Mouse (Mus musculus): Measurements from ENCODE around the gene Ovch2.

GRCm38 (mm10) chr7:107744454-107744853 lies 56.6 kb downstream of the Ovch2 start:
- TF ChIP-seq CTCF (IDR thresholded peaks at IDR 0.05; ENCODE audit: insufficient read depth, low read length) (no peak), POLR2A (IDR thresholded peaks at IDR 0.05; ENCODE audit: borderline replicate concordance, extremely low read depth, low read depth, low read length) (no peak)
